Mouse (Mus musculus): Measurements from ENCODE around the gene Mtmr3.

The Mtmr3 gene

GRCm38 (mm10) chr11:4522142-4522664 lies 72.5 kb downstream of the Mtmr3 start:
- no peak for DNase-seq (ENCODE audit: low read depth, low spot score)

GRCm38 (mm10) chr11:4518981-4519380 lies 75.7 kb downstream of the Mtmr3 start:
- peak; percentile 59 for DNase-seq (ENCODE audit: low read depth, low spot score)

DNA sequence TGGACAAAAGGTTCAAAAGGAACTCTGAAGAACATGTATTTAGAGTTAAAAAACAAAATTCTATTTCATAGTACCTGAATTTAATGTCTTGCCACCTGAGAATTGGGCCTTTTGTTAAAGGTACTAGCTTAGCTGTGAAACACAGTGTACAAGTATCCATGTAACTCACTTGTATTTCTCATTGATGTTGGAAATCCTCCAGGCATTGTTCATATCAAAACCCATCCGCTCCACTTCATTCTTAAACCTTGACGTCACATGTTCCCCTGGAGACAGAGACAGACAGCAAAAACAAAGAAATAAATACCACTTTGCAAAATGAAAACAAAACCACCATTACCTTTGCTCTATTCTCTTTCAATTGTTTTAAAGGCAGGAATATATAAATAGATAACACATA lies 87.2 kb downstream of the Mtmr3 start:
- no peak for DNase-seq (ENCODE audit: low read depth, low spot score)

DNA sequence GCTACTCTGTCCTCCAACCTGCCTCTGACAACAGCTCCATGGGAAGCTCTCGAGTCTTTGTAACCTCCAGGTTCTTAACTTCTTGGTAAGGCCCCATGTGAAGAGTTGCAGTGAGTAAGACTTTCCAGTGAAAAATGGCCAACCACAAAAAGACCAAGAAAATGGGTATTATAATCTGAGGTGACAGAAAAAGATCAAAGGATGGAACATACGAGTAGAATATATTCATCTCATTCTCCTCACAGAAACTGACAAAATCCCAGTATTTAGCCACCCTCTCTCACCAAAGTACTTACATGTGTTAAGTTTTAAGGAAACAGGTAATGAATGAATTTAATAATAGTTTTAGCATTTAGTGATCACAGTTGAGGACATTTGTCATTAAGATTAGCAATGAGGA lies 88.2 kb downstream of the Mtmr3 start:
- DNase-seq (ENCODE audit: low read depth, low spot score), result no peak

GRCm38 (mm10) chr11:4502206-4502605 lies 92.5 kb downstream of the Mtmr3 start:
- no peak for DNase-seq (ENCODE audit: low read depth, low spot score)

GRCm38 (mm10) chr11:4500826-4501225 lies 93.8 kb downstream of the Mtmr3 start:
- no peak for DNase-seq (ENCODE audit: low read depth, low spot score)

DNA sequence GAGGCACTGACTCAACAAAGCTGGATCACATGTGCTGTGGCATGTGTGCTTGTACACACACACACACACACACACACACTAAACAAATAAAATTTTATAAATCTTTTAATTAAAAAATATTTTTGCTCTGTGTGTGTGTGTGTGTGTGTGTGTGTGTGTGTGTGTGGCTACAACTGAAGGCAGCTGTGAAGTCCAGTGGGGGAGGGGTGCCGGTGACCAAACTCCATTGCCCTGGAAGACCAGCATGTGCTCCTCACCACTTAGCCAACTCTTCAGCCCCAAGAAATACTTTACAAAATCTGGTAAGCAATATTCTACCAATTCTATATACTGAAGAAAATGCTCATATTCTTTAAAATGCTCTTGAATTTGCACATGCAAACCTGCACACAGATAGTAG lies 94.4 kb downstream of the Mtmr3 start:
- DNase-seq (ENCODE audit: low read depth, low spot score), result no peak

DNA sequence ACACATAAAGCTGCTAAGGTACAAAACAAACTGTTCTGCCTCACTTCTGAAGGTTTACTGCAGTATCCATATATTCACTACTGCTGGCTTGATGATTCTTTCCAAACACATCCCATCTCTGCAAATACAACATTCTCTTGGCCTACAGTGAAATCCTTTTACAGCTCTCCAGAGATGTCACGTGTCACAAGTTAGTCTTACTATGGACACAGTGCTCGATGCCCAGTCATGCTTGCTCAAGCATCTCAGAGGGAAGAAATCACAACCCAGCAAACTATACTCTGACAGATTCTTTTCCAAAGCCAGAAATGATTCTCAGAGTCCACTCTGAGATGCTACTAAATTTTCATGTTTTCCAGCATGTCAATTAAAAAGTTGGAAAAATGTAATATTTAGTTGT lies 95.2 kb downstream of the Mtmr3 start:
- no peak for DNase-seq (ENCODE audit: low read depth, low spot score)

DNA sequence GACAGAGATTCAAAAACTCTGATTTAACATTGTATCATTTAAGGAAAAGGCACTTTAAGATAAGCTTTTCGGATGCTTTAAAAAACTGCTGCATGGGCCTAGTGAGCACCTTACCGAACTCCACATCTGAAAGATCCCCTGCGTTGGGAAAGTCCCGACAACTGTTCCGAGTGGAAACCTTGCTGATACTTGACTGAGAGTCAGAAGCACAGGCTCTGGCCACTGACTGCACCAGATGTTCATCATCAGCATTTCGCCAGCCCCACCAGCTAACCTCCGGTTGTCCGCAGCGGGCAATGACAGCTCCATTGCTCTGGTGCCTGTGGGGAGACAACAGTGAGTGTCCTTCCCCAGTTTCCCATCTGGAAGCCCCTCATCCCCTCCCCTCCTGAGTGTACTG lies 95.9 kb downstream of the Mtmr3 start:
- DNase-seq (ENCODE audit: low read depth, low spot score), result no peak

DNA sequence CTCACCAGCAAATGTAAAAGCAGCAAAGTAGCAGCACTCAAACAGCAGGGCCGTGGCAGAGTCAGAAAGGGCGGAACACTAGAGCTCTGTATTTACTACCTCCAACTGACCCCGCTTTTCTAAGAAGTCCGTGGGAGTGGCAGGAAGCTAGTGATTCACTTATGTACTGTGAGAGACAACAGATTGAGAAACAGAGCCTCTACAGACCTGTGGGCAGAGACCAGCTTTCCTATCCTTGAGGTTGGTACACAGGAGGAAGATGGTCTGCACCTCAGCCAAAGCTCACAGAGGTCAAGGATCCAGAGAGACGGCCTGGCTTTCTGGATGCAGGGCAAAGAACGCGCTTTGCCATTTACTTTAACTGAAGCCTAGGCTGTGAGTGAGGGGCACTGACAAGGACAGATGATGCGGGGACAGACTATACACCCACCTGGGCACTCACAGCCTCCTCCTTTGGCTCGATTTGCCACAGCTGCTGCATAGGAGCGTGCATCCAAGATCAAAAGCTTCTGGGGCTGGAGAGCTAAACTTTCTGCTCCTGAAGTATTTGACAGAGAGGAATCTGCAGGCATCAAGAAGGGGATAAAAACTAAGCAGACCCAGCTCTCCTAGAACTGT lies 97.1 kb downstream of the Mtmr3 start:
- DNase-seq (ENCODE audit: low read depth, low spot score), result peak; percentile 67

DNA sequence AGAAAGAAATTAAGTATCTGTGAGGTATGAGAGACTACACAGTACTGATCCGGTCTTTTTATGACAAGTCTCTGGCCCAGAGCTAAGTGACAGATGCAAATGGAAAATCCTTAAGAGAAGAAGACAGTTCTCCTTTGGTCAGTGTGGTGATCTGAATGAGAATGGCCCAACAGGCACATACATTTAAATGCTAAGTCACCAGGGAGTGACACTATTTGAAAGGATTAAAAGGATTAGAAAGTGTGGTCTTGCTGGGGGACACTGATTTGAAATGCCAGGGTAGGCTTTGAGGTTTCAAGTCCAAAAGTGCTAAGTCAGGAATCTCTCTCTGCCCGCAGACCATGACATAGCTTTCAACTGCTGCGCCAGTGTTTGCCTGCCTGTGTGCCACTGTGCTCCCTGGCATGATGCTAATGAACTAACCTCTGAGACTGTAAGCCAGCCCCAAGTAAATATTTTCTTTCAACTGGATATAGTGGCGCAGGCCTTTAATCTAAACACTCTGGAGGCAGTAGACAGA lies 99.6 kb downstream of the Mtmr3 start:
- DNase-seq (ENCODE audit: low read depth, low spot score), result peak; percentile 66

- no peak for DNase-seq (ENCODE audit: low read depth, low spot score)
Observed at GRCm38 (mm10) chr11:4489207-4489606, 105.5 kb downstream of the Mtmr3 start.

- DNase-seq (ENCODE audit: low read depth, low spot score), result no peak
Observed at GRCm38 (mm10) chr11:4488798-4489197, 105.9 kb downstream of the Mtmr3 start.

DNA sequence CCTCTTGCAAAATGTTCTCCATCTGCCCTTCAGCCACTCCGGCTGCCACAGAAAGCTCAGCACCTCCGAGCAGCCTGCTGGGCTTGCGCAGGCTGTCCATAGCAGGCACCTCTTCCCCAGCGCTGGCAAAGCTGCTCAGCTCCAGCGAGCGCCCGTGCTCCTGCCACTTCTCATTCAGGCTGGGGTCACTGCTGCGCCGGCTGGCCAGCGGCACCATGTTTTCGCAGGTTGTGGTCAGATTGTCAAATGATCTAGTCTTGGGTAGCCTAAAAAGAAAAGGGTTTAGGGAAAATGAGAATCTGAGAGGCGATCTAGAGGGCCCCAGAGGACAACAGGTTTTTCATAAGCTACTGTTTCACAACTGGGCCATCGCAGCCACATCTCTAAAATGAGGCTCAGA lies 106.3 kb downstream of the Mtmr3 start:
- no peak for DNase-seq (ENCODE audit: low read depth, low spot score)

DNA sequence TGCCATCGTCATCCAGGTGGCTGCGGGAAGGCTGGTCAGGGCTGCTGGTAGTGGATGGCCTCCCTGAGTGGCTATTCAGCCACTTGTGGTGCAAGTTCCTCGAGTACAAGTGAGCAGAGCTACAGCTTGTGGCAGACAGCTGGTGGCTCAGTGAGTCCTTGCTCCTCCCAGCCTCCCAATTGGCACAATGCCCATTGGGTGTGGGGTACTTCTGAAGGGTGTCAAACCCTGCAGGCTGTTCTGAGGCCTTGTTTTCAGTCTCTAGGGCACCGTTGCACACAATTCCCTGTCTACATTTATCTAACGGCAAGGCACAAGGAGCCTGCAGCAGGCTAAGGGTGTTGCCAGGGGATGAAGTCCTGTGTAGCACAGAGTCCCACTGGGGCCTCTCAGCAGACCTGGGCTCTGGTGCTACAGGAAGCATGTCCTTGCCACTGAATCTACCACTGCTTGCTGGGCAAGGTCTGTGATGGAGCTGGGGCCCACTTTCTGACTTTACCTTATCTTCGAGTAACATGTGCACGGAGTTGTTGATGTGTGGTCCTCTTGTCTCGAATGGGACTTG lies 107.2 kb downstream of the Mtmr3 start:
- no peak for DNase-seq (ENCODE audit: low read depth, low spot score)

- DNase-seq (ENCODE audit: low read depth, low spot score), result no peak
Observed at GRCm38 (mm10) chr11:4484541-4484940, 110.1 kb downstream of the Mtmr3 start.

DNA sequence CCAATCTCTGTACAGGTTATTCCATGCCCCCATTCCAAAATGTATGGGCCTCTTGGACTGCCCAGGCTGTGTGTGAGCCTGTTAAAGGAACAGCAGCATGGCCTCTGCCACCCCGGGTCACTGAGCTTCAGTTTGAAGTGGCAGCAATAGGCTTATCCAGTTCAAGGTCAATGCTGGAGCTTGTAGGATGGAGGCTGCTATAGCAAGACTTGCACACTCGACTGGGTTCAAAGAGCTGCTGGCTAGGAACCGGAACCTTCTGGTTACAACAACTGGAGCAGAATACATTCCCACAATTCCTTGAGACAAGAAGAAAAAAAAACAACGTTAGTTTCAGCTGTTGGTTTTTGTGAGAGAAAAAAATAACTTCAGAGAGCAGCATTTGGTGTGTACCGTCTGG lies 112.0 kb downstream of the Mtmr3 start:
- no peak for DNase-seq (ENCODE audit: low read depth, low spot score)

GRCm38 (mm10) chr11:4476184-4476697 lies 118.4 kb downstream of the Mtmr3 start:
- DNase-seq (ENCODE audit: low read depth, low spot score), result no peak

DNA sequence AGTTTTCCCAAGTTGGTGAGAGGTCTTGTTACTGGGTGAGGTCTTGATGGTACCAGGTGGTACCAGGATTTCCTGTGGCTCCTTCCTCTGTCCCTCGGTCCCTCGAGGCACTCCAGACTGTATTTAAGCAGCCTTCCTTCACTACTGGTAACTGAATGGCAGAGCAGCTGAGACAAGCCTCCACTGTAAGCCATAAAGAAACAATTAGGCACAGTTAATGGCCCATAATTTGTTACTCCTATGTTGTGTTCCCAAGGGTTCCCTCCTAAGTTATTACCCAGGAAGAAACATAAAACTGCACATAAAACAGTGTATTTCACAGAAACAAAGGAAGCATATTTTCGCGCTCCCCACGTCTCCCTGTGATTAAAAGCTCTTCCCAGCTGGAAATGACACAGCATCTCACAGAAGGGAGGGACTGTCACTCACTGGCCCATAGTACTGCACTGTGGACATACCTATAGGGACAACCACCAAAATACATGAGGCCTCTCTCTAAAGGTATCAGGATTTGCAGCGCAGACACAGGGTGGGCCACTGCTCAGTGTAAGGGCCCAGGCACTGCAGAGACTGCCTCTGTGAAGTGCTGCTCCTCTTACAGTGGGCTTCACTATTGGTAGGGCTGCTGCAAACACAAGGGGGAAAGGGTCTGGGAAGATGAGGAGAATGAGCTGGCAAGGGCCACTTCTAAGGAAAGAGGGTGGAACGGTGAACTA lies 122.0 kb downstream of the Mtmr3 start:
- no peak for DNase-seq (ENCODE audit: low read depth, low spot score)

DNA sequence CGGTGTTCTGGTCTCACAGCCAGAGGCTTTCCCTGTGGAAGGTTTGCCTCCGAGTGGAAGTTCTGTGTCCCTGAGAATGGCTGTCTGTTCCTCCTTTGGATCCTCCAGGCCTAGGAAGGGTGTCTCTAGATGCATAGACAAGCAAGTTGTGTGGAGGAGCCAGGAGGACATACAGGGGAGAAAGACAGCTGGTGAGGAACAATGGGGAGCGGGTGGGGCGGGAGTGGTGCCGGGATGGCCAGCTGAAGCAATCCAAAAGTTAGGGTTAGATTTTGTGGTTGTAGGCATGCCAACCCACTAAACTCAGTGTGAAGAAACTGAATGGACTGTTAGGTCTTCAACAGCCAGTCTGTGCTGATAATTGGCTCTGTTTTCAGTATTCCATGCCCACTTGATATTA lies 122.9 kb downstream of the Mtmr3 start:
- DNase-seq (ENCODE audit: low read depth, low spot score), result no peak

GRCm38 (mm10) chr11:4471251-4471650 lies 123.4 kb downstream of the Mtmr3 start:
- DNase-seq (ENCODE audit: low read depth, low spot score), result no peak

GRCm38 (mm10) chr11:4469091-4469490 lies 125.6 kb downstream of the Mtmr3 start:
- peak; percentile 81 for DNase-seq (ENCODE audit: low read depth, low spot score)

GRCm38 (mm10) chr11:4467436-4467835 lies 127.2 kb downstream of the Mtmr3 start:
- DNase-seq (ENCODE audit: low read depth, low spot score), result peak; percentile 31
